Mouse (Mus musculus): Measurements from ENCODE around the gene Batf3.

The Batf3 gene

DNA sequence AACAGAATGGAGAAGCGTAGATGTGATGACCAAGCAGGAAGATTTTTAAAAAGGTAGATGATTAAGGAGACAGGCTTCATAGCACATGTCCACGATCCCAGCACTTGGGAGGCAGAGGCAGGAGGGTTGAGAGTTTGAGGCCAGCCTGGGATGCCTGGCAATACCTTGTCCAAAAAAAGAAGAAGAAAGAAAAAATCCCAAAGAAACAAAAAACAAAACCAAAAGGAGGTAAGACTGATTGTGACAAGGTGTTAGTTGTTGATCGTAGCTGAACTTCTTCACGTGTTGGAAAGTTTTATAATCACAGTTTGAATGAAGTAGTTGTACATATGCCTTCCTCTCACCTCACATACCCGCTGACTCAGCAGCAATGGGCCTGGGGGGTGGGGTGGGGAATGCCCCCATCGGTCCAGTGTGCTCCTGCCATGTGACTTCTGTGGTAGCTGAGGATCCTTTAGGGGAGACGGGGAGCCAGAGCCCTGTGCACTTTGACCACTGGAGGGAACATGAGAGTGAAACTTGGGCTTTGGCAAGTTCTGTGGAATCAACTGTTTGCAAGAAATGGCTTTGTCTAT is 11.3 kb upstream of the Batf3 start:
- DNase-seq (ENCODE audit: low spot score): no peak

GRCm38 (mm10) chr1:191086960-191087359 is 10.7 kb upstream of the Batf3 start:
- DNase-seq (ENCODE audit: low spot score): no peak

- DNase-seq (ENCODE audit: low spot score): no peak
These were observed 9.7 kb upstream of the Batf3 start for GRCm38 (mm10) chr1:191087955-191088354.

DNA sequence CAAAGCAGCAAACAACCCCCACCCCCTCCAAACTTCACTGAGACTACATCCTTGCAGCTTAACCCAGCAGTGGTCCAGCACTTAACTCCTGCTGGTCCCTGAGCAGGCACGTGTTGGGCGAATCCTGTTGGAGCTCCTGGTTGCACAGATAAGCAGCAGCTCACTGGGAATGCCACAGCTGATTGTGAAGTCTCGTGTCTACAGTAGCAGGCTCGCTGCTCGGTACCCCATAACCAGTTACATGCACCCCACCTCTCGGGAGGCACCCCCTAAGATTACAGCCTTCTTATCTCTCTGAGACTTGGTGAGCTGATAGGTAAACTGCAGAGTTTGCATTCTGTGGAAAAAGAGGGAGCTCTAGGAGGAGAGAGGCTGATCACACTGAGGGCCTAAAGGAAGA is 8.3 kb upstream of the Batf3 start:
- no peak for DNase-seq (ENCODE audit: low spot score)

DNA sequence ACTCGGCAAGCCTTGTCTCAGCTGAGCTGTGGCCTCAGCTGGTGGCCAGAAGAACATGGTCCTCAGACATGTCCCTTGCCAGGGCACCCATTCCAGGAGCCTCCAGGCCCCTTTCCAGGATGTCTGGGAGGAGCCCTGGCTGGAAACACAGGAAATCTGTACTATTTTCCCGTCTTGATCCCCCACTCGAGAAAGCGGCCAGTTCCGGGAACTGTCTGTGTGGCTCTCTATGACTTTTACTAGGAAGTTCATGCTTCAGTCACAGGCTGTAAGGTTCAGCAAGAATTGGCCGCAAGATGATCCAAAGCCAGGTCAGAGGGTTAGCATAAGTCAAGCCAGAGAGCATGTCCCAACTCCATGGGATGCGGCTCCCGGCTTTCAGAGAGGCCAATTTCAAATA is 5.6 kb upstream of the Batf3 start:
- no peak for DNase-seq (ENCODE audit: low spot score)

DNA sequence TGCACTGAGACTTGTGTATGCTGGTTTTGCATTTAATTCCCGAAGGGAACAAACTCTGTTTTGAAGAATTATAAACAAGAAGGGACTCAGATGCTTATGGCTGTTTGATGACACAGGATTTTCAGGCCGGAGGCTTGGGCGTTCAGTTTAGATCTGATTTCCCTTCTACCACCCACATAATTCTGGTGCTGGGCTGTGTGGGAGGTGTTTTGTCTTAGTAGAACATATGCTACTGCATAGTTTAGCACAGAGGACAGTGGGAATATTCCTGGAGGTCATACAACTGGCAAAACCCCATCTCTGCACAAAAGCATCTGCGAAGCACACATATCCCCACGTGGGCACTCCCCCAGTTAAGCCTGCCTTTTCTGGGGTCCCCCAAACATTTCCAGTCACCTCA is 4.1 kb upstream of the Batf3 start:
- no peak for DNase-seq (ENCODE audit: low spot score)

DNA sequence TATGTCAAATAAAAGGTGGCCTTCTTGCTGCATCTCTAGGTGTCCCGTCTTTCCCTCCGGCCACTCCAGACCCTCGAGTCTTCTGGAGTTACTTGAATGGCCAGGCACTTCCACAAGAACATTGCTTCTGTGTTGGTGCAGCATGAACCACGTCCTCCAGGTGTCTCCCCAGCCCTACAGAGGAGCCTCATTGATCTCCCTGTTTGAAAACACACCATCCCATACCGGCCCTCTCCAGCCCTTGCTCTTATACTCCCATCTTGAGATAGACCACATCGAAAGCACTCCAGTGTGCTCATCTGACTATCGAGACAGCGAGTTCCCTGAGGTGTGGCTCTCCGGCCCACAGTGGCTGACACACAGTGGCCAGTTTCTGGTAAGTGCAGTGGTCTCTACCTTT is 2.6 kb upstream of the Batf3 start:
- no peak for DNase-seq (ENCODE audit: low spot score)

- no peak for DNase-seq (ENCODE audit: low spot score)
These were observed 571 bp upstream of the Batf3 start for GRCm38 (mm10) chr1:191096871-191097681.

- no peak for DNase-seq (ENCODE audit: low spot score)
These were observed 1.5 kb downstream of the Batf3 start for GRCm38 (mm10) chr1:191099114-191099513.

DNA sequence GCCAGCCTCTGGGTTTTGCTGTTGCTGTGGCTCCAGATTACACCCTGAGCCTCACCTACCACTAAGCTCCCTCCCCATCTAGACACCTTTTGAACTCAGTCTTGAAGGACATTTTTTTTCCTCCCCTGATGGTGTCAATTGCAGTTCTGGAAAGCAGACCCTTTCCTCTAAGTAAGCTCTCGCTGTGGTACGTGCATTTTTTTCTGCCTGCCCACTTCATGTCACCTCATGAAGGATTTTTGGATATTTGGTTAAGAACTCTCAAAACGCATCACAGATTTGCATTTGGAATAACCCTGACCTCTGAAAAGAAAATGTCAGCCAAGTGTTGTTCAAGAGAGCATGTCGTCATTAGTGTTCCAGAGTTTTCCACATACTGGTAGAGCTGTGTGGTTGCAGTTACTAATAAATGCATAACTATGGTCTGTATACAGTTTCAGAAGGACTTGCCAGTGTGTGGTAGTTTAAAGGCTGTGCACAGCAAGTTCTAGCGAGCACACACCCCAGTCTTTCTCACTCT is 2.2 kb downstream of the Batf3 start:
- no peak for DNase-seq (ENCODE audit: low spot score)

GRCm38 (mm10) chr1:191102730-191103370 is 5.2 kb downstream of the Batf3 start:
- no peak for DNase-seq (ENCODE audit: low spot score)

DNA sequence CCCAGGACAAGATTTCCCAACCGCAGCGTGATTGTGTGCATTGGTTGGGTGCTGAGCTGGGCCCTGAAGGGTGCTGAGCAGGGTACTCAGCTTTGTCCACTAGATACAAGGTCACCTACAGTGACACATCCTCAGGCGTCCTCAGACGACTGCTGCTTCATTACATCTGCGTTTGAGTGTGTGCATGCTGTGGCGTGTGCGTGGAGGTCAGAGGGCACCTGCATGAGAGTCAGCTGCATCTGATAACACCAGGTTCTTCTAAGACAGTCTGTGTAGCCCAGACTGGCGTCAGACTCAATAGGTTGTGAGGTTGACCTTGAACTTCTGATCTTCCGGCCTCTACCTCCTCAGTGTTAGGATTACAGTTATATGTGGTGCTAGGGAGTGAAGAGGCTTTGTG is 7.6 kb downstream of the Batf3 start:
- DNase-seq (ENCODE audit: low spot score): no peak

- DNase-seq (ENCODE audit: low spot score): no peak
These were observed 9.7 kb downstream of the Batf3 start for GRCm38 (mm10) chr1:191107306-191107705.

DNA sequence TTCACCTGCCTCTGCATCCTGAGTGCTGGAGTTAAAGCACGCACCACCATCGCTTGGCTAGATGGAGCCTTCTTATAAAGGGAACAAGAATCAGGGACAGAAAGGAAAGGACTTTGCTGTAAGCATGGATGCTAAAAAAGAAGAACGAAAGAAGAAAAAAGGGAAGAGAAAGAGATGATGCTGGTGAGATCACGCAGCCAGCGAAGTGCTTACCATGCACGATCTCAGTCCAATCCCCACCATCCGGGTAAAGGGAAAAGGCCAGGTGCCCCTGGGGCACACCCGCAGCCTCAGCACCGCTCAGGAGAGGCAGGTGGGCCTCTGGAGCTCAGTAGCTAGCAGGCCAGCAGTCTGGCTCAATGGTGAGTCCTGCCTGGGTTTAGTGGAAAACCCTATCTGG is 12.3 kb downstream of the Batf3 start:
- DNase-seq (ENCODE audit: low spot score): no peak

- no peak for DNase-seq (ENCODE audit: low spot score)
These were observed 13.5 kb downstream of the Batf3 start for GRCm38 (mm10) chr1:191111146-191111545.

GRCm38 (mm10) chr1:191114868-191115267 is 17.2 kb downstream of the Batf3 start:
- DNase-seq (ENCODE audit: low spot score): no peak

DNA sequence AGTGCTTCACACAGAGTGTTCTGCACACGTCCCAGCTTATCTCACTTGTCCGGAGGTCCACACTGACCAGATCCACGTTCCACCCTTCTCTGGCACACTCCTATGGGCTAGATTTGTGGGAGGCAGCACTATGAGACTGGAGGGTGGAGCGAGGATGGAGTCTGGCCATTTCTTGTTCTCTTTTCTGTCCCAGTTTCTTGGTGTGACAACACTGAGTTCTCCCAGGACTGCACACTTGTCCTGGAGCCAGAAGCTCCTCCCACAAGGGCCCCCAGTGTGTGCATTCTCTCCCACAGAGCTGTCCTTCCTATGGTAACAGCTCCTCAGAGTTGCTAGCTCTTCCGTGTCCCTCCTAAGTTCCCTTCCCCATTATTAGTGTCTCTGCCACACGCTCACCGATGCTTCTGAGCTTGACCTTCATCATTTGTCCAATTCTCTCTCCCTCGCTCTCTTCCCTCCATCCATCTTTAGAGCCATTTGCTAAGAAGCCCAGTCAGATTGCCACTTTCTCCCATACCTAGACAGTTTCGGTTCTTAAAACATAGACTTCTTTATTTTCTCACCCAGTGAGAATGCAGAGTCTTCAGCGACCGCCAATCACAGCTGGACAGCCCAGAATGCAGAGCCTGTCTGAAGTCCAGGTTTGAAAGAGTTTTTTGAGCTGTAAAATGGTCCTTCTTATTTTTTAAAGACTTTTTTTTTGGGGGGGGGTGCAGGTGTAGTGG is 18.0 kb downstream of the Batf3 start:
- DNase-seq (ENCODE audit: low spot score): no peak

- DNase-seq (ENCODE audit: low spot score): no peak
These were observed 25.1 kb downstream of the Batf3 start for GRCm38 (mm10) chr1:191122744-191123143.

DNA sequence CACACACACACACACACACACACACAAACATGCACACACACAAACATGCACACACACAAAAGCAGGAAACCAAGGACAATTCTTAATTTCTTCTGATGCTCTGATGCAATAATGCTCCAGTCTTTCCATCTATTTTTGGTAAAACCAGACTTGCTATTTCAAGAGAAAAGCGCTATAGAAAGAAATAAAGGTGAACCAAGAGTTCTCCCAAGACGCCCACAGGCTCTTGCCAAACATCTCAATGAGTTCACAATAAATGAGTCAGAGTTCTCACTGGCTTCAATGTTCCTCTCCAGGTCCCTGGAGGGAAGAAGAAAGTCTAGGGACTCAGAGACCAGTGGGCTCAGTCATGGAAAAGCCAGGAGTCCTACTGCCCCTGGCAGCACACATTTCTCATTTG is 26.0 kb downstream of the Batf3 start:
- DNase-seq (ENCODE audit: low spot score): no peak

DNA sequence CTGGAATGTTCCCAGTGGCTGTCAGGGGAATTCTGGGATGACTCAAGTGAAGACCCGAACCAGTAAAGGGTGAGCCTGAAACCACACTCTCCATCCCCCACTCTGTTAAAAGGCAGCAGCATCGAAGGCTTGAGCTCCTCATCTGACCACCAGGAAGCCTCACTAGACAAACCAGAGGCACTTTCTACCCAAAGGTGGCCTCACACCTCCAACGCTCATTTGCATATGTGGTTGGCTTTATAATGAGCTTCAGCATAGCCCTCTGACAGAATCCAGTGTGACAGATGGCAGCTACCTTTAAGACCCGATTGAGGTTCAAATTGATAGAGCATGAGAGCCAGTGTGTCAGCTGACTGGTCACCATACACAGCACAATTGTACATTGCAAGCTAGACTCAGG is 26.6 kb downstream of the Batf3 start:
- no peak for DNase-seq (ENCODE audit: low spot score)

DNA sequence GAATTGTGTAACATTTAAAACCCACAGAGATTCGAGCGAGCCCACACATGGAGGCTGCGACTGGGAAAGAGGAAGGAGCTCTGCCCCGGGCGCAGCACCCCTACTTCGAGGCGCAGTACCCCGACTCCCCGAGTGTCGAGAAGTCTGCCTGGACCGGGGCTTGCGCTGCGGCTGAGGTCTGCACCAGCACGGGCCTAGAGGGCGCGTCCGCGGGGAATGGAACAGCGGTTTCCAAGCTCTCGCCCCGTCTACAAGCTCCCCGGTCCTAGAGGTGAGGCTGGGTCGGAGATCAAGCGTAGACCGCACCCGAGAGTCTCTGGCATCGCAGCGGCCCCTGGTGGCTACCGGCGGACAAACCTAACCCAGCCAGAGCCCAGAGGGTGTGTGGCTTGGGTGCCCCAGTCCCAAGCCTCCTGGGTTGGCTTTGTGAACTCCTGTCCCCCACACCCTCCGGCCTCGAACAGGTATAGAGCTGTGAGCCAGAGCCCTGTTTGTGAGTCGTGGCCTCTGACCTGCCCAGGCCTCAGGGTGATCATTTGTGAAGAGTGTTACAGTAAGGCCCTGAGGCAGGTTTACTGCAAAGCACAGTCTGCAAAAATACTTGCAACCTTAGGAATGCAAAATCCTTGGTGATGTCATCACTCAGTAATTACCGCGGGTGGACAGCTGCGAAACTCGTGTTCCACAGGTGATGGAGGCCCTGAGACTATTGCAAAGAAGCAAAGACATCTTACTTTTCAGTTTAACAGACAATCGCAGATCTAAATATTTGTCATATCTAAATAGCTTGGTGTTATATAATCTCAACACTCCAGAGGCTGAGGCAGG is 28.4 kb downstream of the Batf3 start:
- DNase-seq (ENCODE audit: low spot score): peak; percentile 72

DNA sequence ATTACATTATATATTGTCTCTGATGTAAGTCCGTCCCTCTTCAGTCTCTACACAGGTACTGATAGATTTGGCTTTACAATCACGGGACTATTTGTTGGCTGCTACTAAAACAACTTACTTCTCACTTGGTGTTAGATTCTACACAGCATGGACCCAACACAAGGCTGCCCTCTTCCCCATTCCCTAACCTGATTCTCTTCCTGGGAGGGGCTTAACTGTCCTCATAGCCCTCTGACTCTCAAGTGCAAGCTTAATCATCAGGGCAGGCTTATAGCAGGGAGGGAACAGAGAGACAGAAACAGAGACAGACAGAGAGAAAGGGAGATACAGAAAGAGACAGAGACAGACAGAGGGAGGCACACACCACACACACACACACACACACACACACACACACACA is 34.0 kb downstream of the Batf3 start:
- DNase-seq (ENCODE audit: low spot score): no peak

Data from yolk sac, embryonic 10.5 days (tissue).